Mouse (Mus musculus): ENCODE data around the gene Ptch2.

GRCm38 (mm10) chr4:117133366-117133796, 37.5 kb downstream of the Ptch2 start:
- TF ChIP-seq CTCF (IDR thresholded peaks at IDR 0.05) (no peak), EP300 (IDR thresholded peaks at IDR 0.05) (no peak)
